Mouse (Mus musculus) urinary bladder, postnatal 36 days (tissue): ENCODE measurements around the gene Olfr417.
"Not testable (repeated sequence)": the region's sequence is repeated elsewhere in the genome, so short reads cannot be mapped to it uniquely, and the experiment has no call there.

Experiments
- DNase-seq, 2 experiments: peaks; one replicate each; pipeline ENCODE4 v3.0.0; 2022; ENCODE audit warnings: low spot score in 2 of 2, mixed read lengths in 1 of 2

Gene Olfr417

GRCm38 (mm10) chr1:174364882-174365451 lies at the start of gene Olfr417:
Gene Olfr417 (plus strand): TSS chr1:174365122.
- no peak for DNase-seq

GRCm38 (mm10) chr1:174317308-174317707 lies 47.6 kb upstream of the Olfr417 start:
- DNase-seq: no peak

GRCm38 (mm10) chr1:174330218-174330617 lies 34.7 kb upstream of the Olfr417 start, which contains the start of gene Mptx1:
Gene Mptx1 (plus strand): TSS chr1:174330518.
- DNase-seq: no peak

- not testable (repeated sequence) for DNase-seq
Observed at GRCm38 (mm10) chr1:174353636-174354035, 11.3 kb upstream of the Olfr417 start.

- DNase-seq: no peak
Observed at GRCm38 (mm10) chr1:174354640-174355039, 10.3 kb upstream of the Olfr417 start.

- no peak for DNase-seq
Observed at GRCm38 (mm10) chr1:174373799-174374198, 8.9 kb downstream of the Olfr417 start.

- no peak for DNase-seq
Observed at GRCm38 (mm10) chr1:174390746-174391145, 25.8 kb downstream of the Olfr417 start, which contains the start of gene Olfr248. Gene Olfr248 (plus strand): TSS chr1:174391046.

- DNase-seq: no peak
Observed at GRCm38 (mm10) chr1:174422959-174423358, 58.0 kb downstream of the Olfr417 start.

- no peak for DNase-seq
Observed at GRCm38 (mm10) chr1:174423764-174424163, 58.8 kb downstream of the Olfr417 start, which contains the start of gene Olfr414. Gene Olfr414 (plus strand): TSS chr1:174424064.
